Mouse (Mus musculus): Measurements from ENCODE around the gene Spata45.

Gene Spata45

DNA sequence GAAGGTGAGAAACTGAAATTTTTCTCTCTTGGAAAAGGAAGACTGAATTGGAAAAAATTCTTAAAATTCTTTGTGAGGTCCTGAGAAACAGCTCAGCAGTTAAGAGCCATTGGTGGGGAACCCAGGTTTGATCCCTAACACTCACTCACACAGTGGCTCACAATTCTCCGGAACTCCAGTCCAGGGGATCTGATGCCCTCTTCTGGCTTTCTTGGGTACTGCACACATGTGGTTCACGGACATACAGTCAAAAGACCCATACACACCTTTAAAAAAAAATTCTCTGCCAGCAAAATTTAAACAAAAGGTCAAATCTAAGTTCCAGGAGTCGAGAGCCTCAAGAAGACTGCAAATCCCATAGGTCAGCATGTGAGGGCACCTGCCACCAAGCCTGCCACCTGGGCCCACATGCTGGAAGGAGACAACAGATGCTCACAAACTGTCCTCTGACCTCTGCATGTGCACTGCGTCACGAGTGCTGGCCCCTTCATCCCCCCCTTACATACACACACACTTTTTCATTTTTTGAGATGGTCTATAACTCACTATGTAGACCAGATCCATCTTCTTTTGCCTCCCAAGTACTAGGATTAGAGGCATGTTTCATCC, 48.6 kb downstream of the Spata45 start:
- DNase-seq (ENCODE audit: low spot score): no peak

GRCm38 (mm10) chr1:191085597-191085996, 49.2 kb downstream of the Spata45 start:
- DNase-seq (ENCODE audit: low spot score): no peak

GRCm38 (mm10) chr1:191086304-191086878, 50.0 kb downstream of the Spata45 start:
- DNase-seq (ENCODE audit: low spot score): no peak

DNA sequence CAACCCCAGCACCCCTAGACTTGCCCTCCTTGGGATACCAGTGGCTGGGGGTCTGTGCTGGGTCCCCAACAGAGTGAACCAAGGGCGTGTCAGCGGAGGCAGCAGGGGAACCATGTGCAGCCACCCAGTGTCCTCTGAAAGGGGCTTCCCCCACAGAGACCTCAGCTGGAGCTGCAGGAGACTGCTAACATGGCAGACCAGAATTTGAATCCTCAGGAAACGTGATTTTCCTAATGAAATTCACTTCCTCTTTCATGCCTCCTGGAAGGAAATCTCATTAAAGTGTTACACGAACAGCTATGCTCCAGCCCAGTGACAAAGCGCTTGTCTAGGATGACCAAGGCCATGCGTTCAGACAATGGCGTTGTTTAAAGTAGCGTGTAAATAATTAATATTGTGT, 50.5 kb downstream of the Spata45 start:
- no peak for DNase-seq (ENCODE audit: low spot score)

- DNase-seq (ENCODE audit: low spot score): no peak
Observed at GRCm38 (mm10) chr1:191087955-191088354, 51.5 kb downstream of the Spata45 start.

GRCm38 (mm10) chr1:191089355-191089754, 52.9 kb downstream of the Spata45 start:
- no peak for DNase-seq (ENCODE audit: low spot score)

DNA sequence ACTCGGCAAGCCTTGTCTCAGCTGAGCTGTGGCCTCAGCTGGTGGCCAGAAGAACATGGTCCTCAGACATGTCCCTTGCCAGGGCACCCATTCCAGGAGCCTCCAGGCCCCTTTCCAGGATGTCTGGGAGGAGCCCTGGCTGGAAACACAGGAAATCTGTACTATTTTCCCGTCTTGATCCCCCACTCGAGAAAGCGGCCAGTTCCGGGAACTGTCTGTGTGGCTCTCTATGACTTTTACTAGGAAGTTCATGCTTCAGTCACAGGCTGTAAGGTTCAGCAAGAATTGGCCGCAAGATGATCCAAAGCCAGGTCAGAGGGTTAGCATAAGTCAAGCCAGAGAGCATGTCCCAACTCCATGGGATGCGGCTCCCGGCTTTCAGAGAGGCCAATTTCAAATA, 55.6 kb downstream of the Spata45 start:
- no peak for DNase-seq (ENCODE audit: low spot score)

All from ovary, postnatal 36 days (tissue).